Mouse (Mus musculus): Measurements from ENCODE around the gene Fbln2. TPM values are rescaled to one million over a fixed set of nuclear protein-coding genes. Genes with fewer than 3 reads are reported as not detected.
A peak's percentile ranks its signal among the peaks of the same experiment; 100 is the strongest.

The Fbln2 gene
- polyA plus RNA-seq, 1 experiment from 2014 or later, result 33.7 TPM

- Histone ChIP-seq H3K4me3 (replicated peaks) (no peak overlapping the region), H3K4me2 (no peak overlapping the region), H3K27me3 (replicated peaks) (no peaks in the 10 kb centered on the region; the same call in 1 of the 2 replicates), H3K27ac (replicated peaks) (no peak overlapping the region), H3K9me3 (replicated peaks) (no peaks in the 10 kb centered on the region), H3K4me1 (peaks cover 21% of the 10 kb centered on the region), H3K36me3 (no peaks in the 10 kb centered on the region), H3K9ac (replicated peaks) (no peak overlapping the region)
- no peak for ATAC-seq (ENCODE audit: low FRiP score)
- 74% methylated on average over 5 of the region's 5 CpGs for WGBS
These were observed 18.7 kb downstream of the Fbln2 start for GRCm38 (mm10) chr6:91231000-91231399.

GRCm38 (mm10) chr6:91231523-91231922 lies 19.3 kb downstream of the Fbln2 start:
- Histone ChIP-seq H3K27ac (replicated peaks) (no peak overlapping the region), H3K9me3 (replicated peaks) (no peaks in the 10 kb centered on the region), H3K27me3 (replicated peaks) (no peaks in the 10 kb centered on the region; the same call in 1 of the 2 replicates), H3K9ac (replicated peaks) (no peak overlapping the region), H3K4me3 (replicated peaks) (no peak overlapping the region), H3K4me1 (peaks cover 26% of the 10 kb centered on the region), H3K36me3 (no peaks in the 10 kb centered on the region), H3K4me2 (no peak overlapping the region)
- no peak for ATAC-seq (ENCODE audit: low FRiP score)
- WGBS, result 89% methylated on average over 4 of the region's 4 CpGs

DNA sequence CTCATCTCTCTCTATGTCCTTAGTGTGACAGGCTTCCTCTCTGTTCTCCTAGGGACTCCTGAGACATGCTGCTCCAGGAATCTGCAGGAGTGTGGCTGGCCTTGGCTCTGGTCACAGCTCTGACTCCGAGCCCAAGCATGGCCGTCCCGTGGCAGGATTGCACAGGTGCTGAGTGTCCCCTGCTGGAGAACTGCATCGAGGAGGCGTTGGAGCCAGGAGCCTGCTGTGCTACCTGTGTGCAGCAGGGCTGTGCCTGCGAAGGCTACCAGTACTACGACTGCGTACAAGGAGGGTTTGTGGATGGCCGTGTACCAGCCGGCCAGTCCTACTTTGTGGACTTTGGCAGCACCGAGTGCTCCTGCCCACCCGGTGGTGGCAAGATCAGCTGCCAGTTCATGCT lies 20.8 kb downstream of the Fbln2 start:
- no peaks in the 10 kb centered on the region for H3K36me3 ChIP-seq
- H3K4me3 ChIP-seq (replicated peaks), result no peak overlapping the region
- H3K9me3 ChIP-seq (replicated peaks), result no peaks in the 10 kb centered on the region
- no peak overlapping the region for H3K9ac ChIP-seq (replicated peaks)
- no peaks in the 10 kb centered on the region; the same call in 1 of the 2 replicates for H3K27me3 ChIP-seq (replicated peaks)
- no peak overlapping the region for H3K27ac ChIP-seq (replicated peaks)
- ATAC-seq (ENCODE audit: low FRiP score), result no peak
- no peak overlapping the region for H3K4me2 ChIP-seq
- peaks cover 30% of the 10 kb centered on the region for H3K4me1 ChIP-seq
- 91% methylated on average over 12 of the region's 12 CpGs for WGBS

DNA sequence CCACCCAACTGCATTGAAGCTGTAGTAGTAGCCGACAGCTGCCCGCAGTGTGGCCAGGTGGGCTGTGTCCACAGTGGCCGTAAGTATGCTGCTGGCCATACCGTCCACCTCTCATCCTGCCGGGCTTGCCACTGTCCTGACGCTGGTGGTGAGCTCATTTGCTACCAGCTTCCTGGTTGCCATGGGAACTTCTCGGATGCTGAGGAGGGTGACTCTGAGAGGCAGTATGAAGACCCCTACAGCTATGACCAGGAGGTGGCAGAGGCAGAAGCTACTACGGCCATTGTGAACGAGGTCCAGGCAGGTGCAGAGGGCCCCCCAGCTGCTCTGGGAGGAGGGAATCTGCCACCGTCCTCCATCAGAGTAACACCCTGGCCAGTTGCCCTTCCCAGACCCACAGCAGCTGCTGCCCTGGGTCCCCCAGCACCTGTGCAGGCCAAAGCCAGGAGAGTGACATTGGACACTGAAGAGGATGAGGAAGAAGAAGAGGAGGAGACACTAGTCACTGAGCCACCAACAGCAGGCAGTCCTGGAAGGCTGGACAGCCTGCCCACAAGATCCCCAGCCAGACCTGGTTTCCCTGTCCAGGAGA lies 21.3 kb downstream of the Fbln2 start:
- no peak overlapping the region for H3K27ac ChIP-seq (replicated peaks)

DNA sequence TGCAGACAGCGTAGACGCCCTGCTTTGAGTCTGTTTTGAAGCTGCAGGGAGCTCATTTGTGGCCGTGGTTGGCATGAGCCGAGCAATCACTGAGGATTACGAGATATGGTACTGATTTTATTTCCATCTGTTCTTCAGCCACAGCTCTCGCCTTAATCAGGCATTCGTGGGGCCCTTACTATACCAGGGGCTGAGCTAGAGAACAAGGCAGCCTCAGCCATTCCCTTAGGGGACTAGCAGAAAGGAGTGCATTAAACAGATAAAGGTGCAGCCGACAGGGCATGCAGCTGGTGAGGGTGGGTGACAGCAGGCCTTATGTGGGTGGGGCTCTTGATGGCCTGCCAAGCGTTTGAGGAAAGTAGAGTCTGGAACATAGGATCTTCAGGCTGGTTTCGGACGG lies 23.8 kb downstream of the Fbln2 start:
- Histone ChIP-seq H3K27me3 (replicated peaks) (no peaks in the 10 kb centered on the region), H3K9ac (replicated peaks) (no peak overlapping the region), H3K27ac (replicated peaks) (no peak overlapping the region), H3K9me3 (replicated peaks) (no peaks in the 10 kb centered on the region), H3K4me3 (replicated peaks) (no peak overlapping the region), H3K4me1 (peaks cover 27% of the 10 kb centered on the region), H3K4me2 (no peak overlapping the region), H3K36me3 (no peaks in the 10 kb centered on the region)
- 43% methylated on average over 11 of the region's 11 CpGs for WGBS
- ATAC-seq (ENCODE audit: low FRiP score), result no peak

More for the DNA sequence above, 21.3 kb downstream of the Fbln2 start:
- no peak for ATAC-seq (ENCODE audit: low FRiP score)
- Histone ChIP-seq H3K4me3 (replicated peaks) (no peak overlapping the region), H3K9ac (replicated peaks) (no peak overlapping the region), H3K36me3 (no peaks in the 10 kb centered on the region), H3K4me2 (no peak overlapping the region), H3K4me1 (peaks cover 30% of the 10 kb centered on the region), H3K9me3 (replicated peaks) (no peaks in the 10 kb centered on the region), H3K27me3 (replicated peaks) (no peaks in the 10 kb centered on the region; the same call in 1 of the 2 replicates)
- WGBS, result 54% methylated on average over 10 of the region's 10 CpGs

DNA sequence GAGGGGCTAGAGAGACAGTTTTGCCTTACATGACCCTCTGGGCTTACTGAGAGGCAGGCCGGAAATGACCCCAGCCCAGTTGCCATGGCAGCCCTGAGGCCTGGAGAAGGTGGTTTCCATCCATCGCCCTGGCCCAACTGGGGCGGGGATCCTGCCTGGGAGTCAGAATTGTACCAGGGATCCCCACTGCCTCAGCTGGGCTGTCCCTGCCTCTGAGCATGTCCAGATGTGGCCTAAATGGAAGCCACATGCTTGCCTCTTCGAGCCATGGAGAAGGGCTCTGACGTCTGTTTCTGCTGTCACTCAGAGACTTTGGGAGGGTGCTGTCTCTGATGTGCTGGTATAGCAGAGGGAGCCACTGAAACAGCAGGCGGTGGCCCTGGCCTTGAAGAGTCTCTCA lies 24.2 kb downstream of the Fbln2 start:
- Histone ChIP-seq H3K27me3 (replicated peaks) (no peaks in the 10 kb centered on the region), H3K4me1 (peaks cover 28% of the 10 kb centered on the region), H3K9me3 (replicated peaks) (no peaks in the 10 kb centered on the region), H3K36me3 (no peaks in the 10 kb centered on the region), H3K4me2 (no peak overlapping the region), H3K27ac (replicated peaks) (no peak overlapping the region), H3K9ac (replicated peaks) (no peak overlapping the region), H3K4me3 (replicated peaks) (no peak overlapping the region)
- 38% methylated on average over 6 of the region's 6 CpGs for WGBS
- ATAC-seq (ENCODE audit: low FRiP score), result no peak

DNA sequence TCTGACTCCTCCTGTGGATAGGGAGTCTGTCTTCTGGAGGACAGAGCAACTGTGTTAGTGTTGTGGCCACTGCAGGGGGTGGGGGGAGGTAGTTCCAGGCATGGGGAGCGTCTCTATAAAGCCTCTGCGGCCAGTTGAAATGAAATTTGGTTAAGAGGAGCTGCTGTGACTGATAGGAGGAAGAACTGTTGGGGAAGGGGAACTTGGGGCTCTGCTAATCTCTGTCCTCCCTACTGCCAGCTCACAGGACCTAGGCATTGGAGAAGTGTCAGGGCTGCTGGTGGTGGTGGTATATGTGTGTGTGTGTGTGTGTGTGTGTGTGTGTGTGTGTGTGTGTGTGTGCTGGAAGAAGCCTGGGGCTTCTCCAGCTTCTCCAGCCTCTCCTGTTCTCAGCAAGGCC lies 25.0 kb downstream of the Fbln2 start:
- Histone ChIP-seq H3K4me3 (replicated peaks) (no peak overlapping the region), H3K4me2 (no peak overlapping the region), H3K36me3 (no peaks in the 10 kb centered on the region), H3K27ac (replicated peaks) (no peak overlapping the region), H3K4me1 (peaks cover 28% of the 10 kb centered on the region), H3K9ac (replicated peaks) (no peak overlapping the region), H3K9me3 (replicated peaks) (no peaks in the 10 kb centered on the region), H3K27me3 (replicated peaks) (no peaks in the 10 kb centered on the region)
- WGBS, result 69% methylated on average over 2 of the region's 2 CpGs
- ATAC-seq (ENCODE audit: low FRiP score), result no peak

GRCm38 (mm10) chr6:91240537-91240936 lies 28.3 kb downstream of the Fbln2 start:
- Histone ChIP-seq H3K4me2 (no peak overlapping the region), H3K9ac (replicated peaks) (no peak overlapping the region), H3K4me1 (peaks cover 34% of the 10 kb centered on the region), H3K4me3 (replicated peaks) (no peak overlapping the region), H3K27ac (replicated peaks) (no peak overlapping the region; the same call in 1 of the 2 replicates), H3K9me3 (replicated peaks) (no peaks in the 10 kb centered on the region), H3K36me3 (no peaks in the 10 kb centered on the region), H3K27me3 (replicated peaks) (no peaks in the 10 kb centered on the region)
- no peak for ATAC-seq (ENCODE audit: low FRiP score)
- WGBS, result 62% methylated on average over 2 of the region's 2 CpGs

DNA sequence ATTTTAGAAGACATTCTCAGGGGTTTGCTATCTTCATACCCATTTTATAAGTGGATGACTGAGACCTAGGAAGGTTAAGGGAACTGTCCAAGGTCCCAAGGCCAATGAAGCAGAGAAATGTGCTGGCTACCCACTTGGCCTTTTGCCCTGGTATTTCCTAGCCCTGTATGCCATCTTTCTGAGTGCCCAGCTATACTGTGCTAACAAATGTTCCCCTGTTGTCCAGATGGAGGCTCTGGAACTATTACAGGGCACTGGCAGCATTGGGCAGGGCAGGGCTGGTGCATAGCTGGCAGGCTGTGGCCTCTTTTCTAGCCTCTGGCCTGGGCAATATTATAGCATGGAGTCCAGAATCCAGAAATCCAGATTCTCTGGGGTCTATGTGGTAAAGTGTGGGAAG lies 28.7 kb downstream of the Fbln2 start:
- H3K9ac ChIP-seq (replicated peaks), result no peak overlapping the region
- ATAC-seq (ENCODE audit: low FRiP score), result no peak
- H3K4me1 ChIP-seq, result peaks cover 31% of the 10 kb centered on the region
- H3K4me3 ChIP-seq (replicated peaks), result no peak overlapping the region
- no peaks in the 10 kb centered on the region for H3K36me3 ChIP-seq
- no peak overlapping the region for H3K4me2 ChIP-seq
- no peaks in the 10 kb centered on the region for H3K27me3 ChIP-seq (replicated peaks)
- no peaks in the 10 kb centered on the region for H3K9me3 ChIP-seq (replicated peaks)
- no peak overlapping the region for H3K27ac ChIP-seq (replicated peaks)

DNA sequence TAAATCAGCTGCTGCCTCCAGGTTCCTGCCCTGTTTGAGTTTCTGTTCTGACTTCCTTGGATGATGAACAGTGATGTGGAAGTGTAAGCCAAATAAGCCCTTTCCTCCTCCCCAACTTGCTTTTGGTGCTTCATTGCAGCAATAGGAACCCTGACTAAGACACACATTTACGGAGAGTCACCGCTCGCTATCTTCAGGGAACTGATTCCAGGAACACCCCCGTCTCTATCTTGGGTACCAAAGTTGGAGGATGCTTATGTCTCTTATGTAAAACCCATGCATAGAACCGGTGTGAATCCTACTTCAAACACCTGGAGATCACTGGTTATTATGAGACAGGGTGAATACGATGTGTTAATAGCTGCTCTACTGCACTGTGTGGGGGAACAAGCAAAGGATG lies 31.1 kb downstream of the Fbln2 start:
- Histone ChIP-seq H3K4me1 (peaks cover 22% of the 10 kb centered on the region), H3K36me3 (no peaks in the 10 kb centered on the region), H3K4me3 (replicated peaks) (no peak overlapping the region), H3K9me3 (replicated peaks) (no peaks in the 10 kb centered on the region), H3K9ac (replicated peaks) (no peak overlapping the region), H3K4me2 (no peak overlapping the region), H3K27me3 (replicated peaks) (no peaks in the 10 kb centered on the region), H3K27ac (replicated peaks) (no peak overlapping the region; the same call in 1 of the 2 replicates)
- 78% methylated on average over 6 of the region's 6 CpGs for WGBS
- no peak for ATAC-seq (ENCODE audit: low FRiP score)

DNA sequence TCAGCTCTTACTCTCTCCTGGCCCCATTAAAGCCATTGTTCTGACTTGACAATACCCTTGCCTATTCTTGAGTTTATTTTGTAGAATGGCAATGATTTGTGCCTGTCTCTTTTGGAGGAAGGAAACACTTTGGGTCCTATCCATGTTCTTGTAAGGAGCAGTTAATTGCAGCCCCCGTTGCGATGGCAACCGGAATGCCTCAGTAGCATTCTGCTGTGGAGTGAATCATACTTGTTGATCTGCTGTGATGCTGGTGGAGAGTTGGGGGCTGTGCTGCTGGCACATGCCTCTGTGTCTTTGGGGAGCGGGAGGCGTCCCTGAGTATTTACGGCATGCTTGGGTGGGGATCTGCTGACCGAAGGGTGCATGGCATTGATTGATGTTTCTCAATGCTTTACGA lies 32.1 kb downstream of the Fbln2 start:
- peak overlapping the region; percentile 13; the same call in 1 of the 2 replicates for H3K4me2 ChIP-seq
- H3K27ac ChIP-seq (replicated peaks), result no peak overlapping the region
- peak; percentile 65; the same call in 1 of the 2 replicates for ATAC-seq (ENCODE audit: low FRiP score)
- H3K4me1 ChIP-seq, result peaks cover 22% of the 10 kb centered on the region
- H3K27me3 ChIP-seq (replicated peaks), result no peaks in the 10 kb centered on the region
- H3K4me3 ChIP-seq (replicated peaks), result no peak overlapping the region
- no peak overlapping the region for H3K9ac ChIP-seq (replicated peaks)
- no peaks in the 10 kb centered on the region for H3K36me3 ChIP-seq
- H3K9me3 ChIP-seq (replicated peaks), result no peaks in the 10 kb centered on the region
- 21% methylated on average over 8 of the region's 8 CpGs for WGBS

GRCm38 (mm10) chr6:91245331-91245730 lies 33.1 kb downstream of the Fbln2 start:
- Histone ChIP-seq H3K4me2 (no peak overlapping the region), H3K4me3 (replicated peaks) (no peak overlapping the region), H3K27me3 (replicated peaks) (no peaks in the 10 kb centered on the region), H3K4me1 (peaks cover 22% of the 10 kb centered on the region), H3K36me3 (no peaks in the 10 kb centered on the region), H3K9ac (replicated peaks) (no peak overlapping the region), H3K9me3 (replicated peaks) (no peaks in the 10 kb centered on the region), H3K27ac (replicated peaks) (no peak overlapping the region)
- WGBS, result 15% methylated on average over 6 of the region's 6 CpGs
- ATAC-seq (ENCODE audit: low FRiP score), result no peak

All from neural tube, embryonic 15.5 days (tissue).